Mouse (Mus musculus): ENCODE measurements around the gene Hoxa6. TPM values are rescaled to one million over a fixed set of nuclear protein-coding genes. Genes with fewer than 3 reads are reported as not detected.
A peak's percentile ranks its signal among the peaks of the same experiment; 100 is the strongest.

Gene Hoxa6
- polyA plus RNA-seq, 1 experiment from 2014 or later: 0.33 TPM

DNA sequence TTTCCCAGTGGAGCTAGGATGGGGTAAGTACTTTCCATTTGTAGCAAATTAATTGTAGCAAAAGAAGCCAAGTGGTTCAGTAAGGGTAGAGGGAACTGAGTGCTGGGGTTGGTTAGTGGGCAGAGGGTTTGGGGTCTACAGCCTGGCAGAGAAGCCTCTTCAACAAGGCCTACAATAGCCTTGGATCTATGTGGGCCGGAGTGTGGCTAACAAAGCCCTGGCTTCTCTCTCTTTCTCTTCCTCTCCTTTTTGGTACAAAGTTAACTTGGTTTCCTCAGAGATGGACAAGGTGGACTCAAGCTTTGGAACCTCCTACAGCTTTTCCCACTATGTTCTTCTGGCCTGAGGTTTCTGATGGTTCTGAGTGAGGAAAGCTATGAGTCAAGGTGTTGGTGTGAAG is 7.3 kb downstream of the Hoxa6 start:
- no peaks in the 10 kb centered on the region for H3K36me3 ChIP-seq (ENCODE audit: control insufficient read depth, insufficient read depth, low read length)
- WGBS: 50% methylated on average over 1 of the region's 1 CpGs
- no peaks in the 10 kb centered on the region for H3K4me1 ChIP-seq (replicated peaks; ENCODE audit: control insufficient read depth, insufficient read depth)
- DNase-seq (ENCODE audit: low spot score) (peak; percentile 19), ATAC-seq (ENCODE audit: low FRiP score, low TSS enrichment) (no peak)
- no peaks in the 10 kb centered on the region; the same call in 1 of the 2 replicates for H3K27me3 ChIP-seq (ENCODE audit: control insufficient read depth, insufficient read depth, low read length)
- TF ChIP-seq CTCF (IDR thresholded peaks at IDR 0.05; ENCODE audit: low read depth): no peak
- H3K27ac ChIP-seq (replicated peaks): peak overlapping the region; percentile 84
- H3K4me2 ChIP-seq (replicated peaks; ENCODE audit: low read depth): peak overlapping the region; percentile 76
- peak overlapping the region; percentile 50 for H3K9ac ChIP-seq (ENCODE audit: low read length)
- H3K9me3 ChIP-seq (ENCODE audit: control insufficient read depth, low read length): no peaks in the 10 kb centered on the region
- H3K4me3 ChIP-seq (ENCODE audit: low read depth, low read length): peak overlapping the region; percentile 73

DNA sequence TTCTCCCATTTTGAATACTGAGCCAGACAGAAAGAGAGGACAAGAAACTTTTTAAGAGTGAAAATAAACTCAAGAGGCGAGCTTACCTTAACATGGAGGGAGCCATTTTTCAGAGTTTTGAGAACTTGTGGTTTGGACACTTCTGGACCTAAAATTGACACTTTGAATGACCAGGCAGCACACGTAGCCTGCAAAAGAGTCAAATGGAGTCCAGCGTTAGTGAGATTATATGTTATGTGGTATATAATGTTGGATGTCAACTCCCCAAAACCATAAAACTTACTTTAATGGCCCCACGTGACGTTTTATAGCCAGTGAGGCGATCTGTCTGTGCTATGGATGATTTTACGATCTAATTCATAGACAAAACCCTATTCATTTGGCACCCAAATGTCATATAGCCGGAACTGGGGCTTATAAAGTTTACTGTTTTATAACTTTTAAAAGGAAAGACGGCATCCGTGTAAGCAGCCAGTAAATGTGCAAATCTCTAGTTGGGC is 7.7 kb downstream of the Hoxa6 start:
- ATAC-seq (ENCODE audit: low FRiP score, low TSS enrichment) (no peak), DNase-seq (ENCODE audit: low spot score) (no peak)
- Histone ChIP-seq H3K27ac (replicated peaks) (peak overlapping the region; percentile 84), H3K9ac (ENCODE audit: low read length) (peak overlapping the region; percentile 50), H3K9me3 (ENCODE audit: control insufficient read depth, low read length) (no peaks in the 10 kb centered on the region), H3K4me3 (ENCODE audit: low read depth, low read length) (peak overlapping the region; percentile 73), H3K36me3 (ENCODE audit: control insufficient read depth, insufficient read depth, low read length) (no peaks in the 10 kb centered on the region), H3K27me3 (ENCODE audit: control insufficient read depth, insufficient read depth, low read length) (no peaks in the 10 kb centered on the region; the same call in 1 of the 2 replicates), H3K4me1 (replicated peaks; ENCODE audit: control insufficient read depth, insufficient read depth) (no peaks in the 10 kb centered on the region), H3K4me2 (replicated peaks; ENCODE audit: low read depth) (peak overlapping the region; percentile 76)
- TF ChIP-seq EP300 (optimal IDR thresholded peaks at IDR 0.05) (no peak), CTCF (IDR thresholded peaks at IDR 0.05; ENCODE audit: low read depth) (no peak)
- WGBS: 47% methylated on average over 10 of the region's 10 CpGs

GRCm38 (mm10) chr6:52200073-52200750 is 8.3 kb downstream of the Hoxa6 start:
- ATAC-seq (ENCODE audit: low FRiP score, low TSS enrichment) (no peak), DNase-seq (ENCODE audit: low spot score) (peak; percentile 20)
- H3K9me3 ChIP-seq (ENCODE audit: control insufficient read depth, low read length): no peaks in the 10 kb centered on the region
- H3K36me3 ChIP-seq (ENCODE audit: control insufficient read depth, insufficient read depth, low read length): no peaks in the 10 kb centered on the region
- WGBS: 40% methylated on average over 30 of the region's 30 CpGs
- H3K9ac ChIP-seq (ENCODE audit: low read length): peak overlapping the region; percentile 50
- peak overlapping the region; percentile 84 for H3K27ac ChIP-seq (replicated peaks)
- no peaks in the 10 kb centered on the region; the same call in 1 of the 2 replicates for H3K27me3 ChIP-seq (ENCODE audit: control insufficient read depth, insufficient read depth, low read length)
- no peak for TF ChIP-seq EP300 (optimal IDR thresholded peaks at IDR 0.05)
- TF ChIP-seq CTCF (IDR thresholded peaks at IDR 0.05; ENCODE audit: low read depth): no peak
- H3K4me2 ChIP-seq (replicated peaks; ENCODE audit: low read depth): peak overlapping the region; percentile 76
- H3K4me1 ChIP-seq (replicated peaks; ENCODE audit: control insufficient read depth, insufficient read depth): no peaks in the 10 kb centered on the region
- H3K4me3 ChIP-seq (ENCODE audit: low read depth, low read length): peak overlapping the region; percentile 73

GRCm38 (mm10) chr6:52197271-52197670 is 11.3 kb downstream of the Hoxa6 start:
- Histone ChIP-seq H3K9me3 (ENCODE audit: control insufficient read depth, low read length) (no peaks in the 10 kb centered on the region), H3K36me3 (ENCODE audit: control insufficient read depth, insufficient read depth, low read length) (no peaks in the 10 kb centered on the region), H3K9ac (ENCODE audit: low read length) (no peak overlapping the region), H3K4me1 (replicated peaks; ENCODE audit: control insufficient read depth, insufficient read depth) (no peaks in the 10 kb centered on the region), H3K4me2 (replicated peaks; ENCODE audit: low read depth) (peak overlapping the region; percentile 42), H3K27me3 (ENCODE audit: control insufficient read depth, insufficient read depth, low read length) (no peaks in the 10 kb centered on the region; the same call in 1 of the 2 replicates), H3K4me3 (ENCODE audit: low read depth, low read length) (0 out of 2 replicates have a peak overlapping the region, but pooled peaks have one; percentile 10), H3K27ac (replicated peaks) (peak overlapping the region; percentile 85)
- DNase-seq (ENCODE audit: low spot score): peak; percentile 61
- TF ChIP-seq EP300 (optimal IDR thresholded peaks at IDR 0.05): no peak
- TF ChIP-seq CTCF (IDR thresholded peaks at IDR 0.05; ENCODE audit: low read depth): peak; percentile 78
- ATAC-seq (ENCODE audit: low FRiP score, low TSS enrichment): peak; percentile 87
- WGBS: 7% methylated on average over 10 of the region's 10 CpGs

GRCm38 (mm10) chr6:52196811-52197210 is 11.7 kb downstream of the Hoxa6 start:
- Histone ChIP-seq H3K27ac (replicated peaks) (peak overlapping the region; percentile 85), H3K9ac (ENCODE audit: low read length) (no peak overlapping the region), H3K9me3 (ENCODE audit: control insufficient read depth, low read length) (no peaks in the 10 kb centered on the region), H3K27me3 (ENCODE audit: control insufficient read depth, insufficient read depth, low read length) (no peaks in the 10 kb centered on the region; the same call in 1 of the 2 replicates), H3K4me2 (replicated peaks; ENCODE audit: low read depth) (peak overlapping the region; percentile 42), H3K36me3 (ENCODE audit: control insufficient read depth, insufficient read depth, low read length) (no peaks in the 10 kb centered on the region), H3K4me3 (ENCODE audit: low read depth, low read length) (0 out of 2 replicates have a peak overlapping the region, but pooled peaks have one; percentile 10), H3K4me1 (replicated peaks; ENCODE audit: control insufficient read depth, insufficient read depth) (no peaks in the 10 kb centered on the region)
- TF ChIP-seq CTCF (IDR thresholded peaks at IDR 0.05; ENCODE audit: low read depth) (no peak), EP300 (optimal IDR thresholded peaks at IDR 0.05) (no peak)
- DNase-seq (ENCODE audit: low spot score) (no peak), ATAC-seq (ENCODE audit: low FRiP score, low TSS enrichment) (no peak)
- 13% methylated on average over 9 of the region's 9 CpGs for WGBS

GRCm38 (mm10) chr6:52194690-52195089 is 13.8 kb downstream of the Hoxa6 start:
- ATAC-seq (ENCODE audit: low FRiP score, low TSS enrichment): no peak
- Histone ChIP-seq H3K36me3 (ENCODE audit: control insufficient read depth, insufficient read depth, low read length) (no peaks in the 10 kb centered on the region), H3K27ac (replicated peaks) (peak overlapping the region; percentile 8; the same call in 1 of the 2 replicates), H3K9me3 (ENCODE audit: control insufficient read depth, low read length) (no peaks in the 10 kb centered on the region), H3K4me1 (replicated peaks; ENCODE audit: control insufficient read depth, insufficient read depth) (no peaks in the 10 kb centered on the region), H3K9ac (ENCODE audit: low read length) (0 out of 2 replicates have a peak overlapping the region, but pooled peaks have one; percentile 45), H3K4me2 (replicated peaks; ENCODE audit: low read depth) (peak overlapping the region; percentile 27), H3K27me3 (ENCODE audit: control insufficient read depth, insufficient read depth, low read length) (no peaks in the 10 kb centered on the region; the same call in 1 of the 2 replicates), H3K4me3 (ENCODE audit: low read depth, low read length) (no peak overlapping the region)
- 23% methylated on average over 10 of the region's 10 CpGs for WGBS
- TF ChIP-seq CTCF (IDR thresholded peaks at IDR 0.05; ENCODE audit: low read depth): no peak
- TF ChIP-seq EP300 (optimal IDR thresholded peaks at IDR 0.05): no peak
- no peak for DNase-seq (ENCODE audit: low spot score)
